Mouse (Mus musculus) stomach, embryonic 14.5 days (tissue): Measurements from ENCODE around the gene Ddi2. TPM values are rescaled to one million over a fixed set of nuclear protein-coding genes. Genes with fewer than 3 reads are reported as not detected.

Experiments
- ATAC-seq: fragments of 200-750 bp; cut with Nextera tagmentation; 2 replicates; pipeline ENCODE4 v1.8.0; 2017; ENCODE audit warnings: low read depth, moderate TSS enrichment; ENCODE audit not compliant: insufficient number of reproducible peaks, insufficient read depth, low FRiP score
- H3K27ac ChIP-seq: fragments of 300-500 bp; sonication (generic); 2 replicates; pipeline ENCODE4 v1.5.1; 2014; ENCODE audit warnings: mild to moderate bottlenecking, low read length, moderate library complexity, mixed read lengths
- H3K27me3 ChIP-seq: fragments of 300-500 bp; sonication (generic); 2 replicates; pipeline ENCODE4 v1.6.1; 2014; ENCODE audit warnings: low read length, control low read depth, mixed read lengths; ENCODE audit not compliant: control insufficient read depth, insufficient read depth
- H3K36me3 ChIP-seq: fragments of 300-500 bp; sonication (generic); 2 replicates; pipeline ENCODE4 v1.6.1; 2014; ENCODE audit warnings: mild to moderate bottlenecking, control low read depth, low read length, moderate library complexity, mixed read lengths; ENCODE audit not compliant: control insufficient read depth, insufficient read depth
- H3K4me1 ChIP-seq: fragments of 300-500 bp; sonication (generic); 2 replicates; pipeline ENCODE4 v1.6.1; 2014; ENCODE audit warnings: low read length, control low read depth, mixed read lengths; ENCODE audit not compliant: control insufficient read depth, insufficient read depth
- H3K4me2 ChIP-seq: fragments of 300-500 bp; sonication (generic); replicated peaks from 2 replicates; pipeline ENCODE4 v1.6.1; 2014; ENCODE audit warnings: low read depth, low read length, control low read depth
- H3K4me3 ChIP-seq: fragments of 300-500 bp; sonication (generic); 2 replicates; pipeline ENCODE4 v1.5.1; 2014; ENCODE audit warnings: low read depth, low read length, control low read depth
- H3K9ac ChIP-seq: fragments of 300-500 bp; sonication (generic); replicated peaks from 2 replicates; pipeline ENCODE4 v1.6.1; 2014; ENCODE audit warnings: low read depth, mild to moderate bottlenecking, control low read depth, low read length, moderate library complexity, mixed read lengths
- H3K9me3 ChIP-seq: fragments of 300-500 bp; sonication (generic); 2 replicates; pipeline ENCODE4 v1.6.1; 2016; ENCODE audit warnings: low read depth, low read length, control low read depth; ENCODE audit not compliant: control insufficient read depth
- WGBS: fragments of 180-500 bp; shearing (Covaris S2); extraction: QIAGEN DNeasy Blood & Tissue Kit; methylation state at CpG from one replicate; pipeline ENCODE4 v1.1.7; 2014; 5-methylcytosine and 5-hydroxymethylcytosine counted together
- polyA plus RNA-seq: library from polyadenylated mRNA; unstranded; fragments of >200 nt; fragmentation: Nextera tagmentation; extraction: Ambion mirVana; gene quantifications from 2 replicates; pipeline ENCODE4 v1.2.1, GENCODE M21; 2014

Ddi2 gene
- polyA plus RNA-seq, 1 experiment from 2014 or later, result 19.6 TPM

DNA sequence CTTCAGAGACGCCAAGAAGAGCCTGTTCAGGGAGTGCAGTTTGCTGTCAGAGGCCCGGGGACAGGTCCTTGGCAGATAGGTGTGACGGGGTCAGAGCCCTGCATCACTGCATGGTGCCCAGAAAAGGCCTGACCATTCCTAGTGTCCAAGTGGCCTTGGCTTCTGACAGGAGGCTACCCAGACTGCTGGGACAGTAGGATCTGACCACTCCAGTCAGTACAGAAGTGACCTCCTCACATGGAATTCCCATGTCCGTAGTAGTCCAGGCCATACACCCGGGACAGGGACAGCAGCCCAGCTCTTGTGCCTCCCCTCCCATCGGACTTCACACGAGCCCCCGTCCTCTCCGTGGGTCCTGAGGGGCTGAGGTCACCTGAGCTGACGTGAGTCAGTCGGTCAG, 93.2 kb downstream of the Ddi2 start:
- Histone ChIP-seq H3K4me3 (no peak overlapping the region), H3K4me1 (no peaks in the 10 kb centered on the region), H3K9me3 (no peaks in the 10 kb centered on the region), H3K9ac (no peak overlapping the region), H3K27ac (no peak overlapping the region), H3K27me3 (no peaks in the 10 kb centered on the region), H3K4me2 (no peak overlapping the region), H3K36me3 (peaks cover 75% of the 10 kb centered on the region)
- ATAC-seq, result no peak
- 90% methylated on average over 11 of the region's 11 CpGs for WGBS

DNA sequence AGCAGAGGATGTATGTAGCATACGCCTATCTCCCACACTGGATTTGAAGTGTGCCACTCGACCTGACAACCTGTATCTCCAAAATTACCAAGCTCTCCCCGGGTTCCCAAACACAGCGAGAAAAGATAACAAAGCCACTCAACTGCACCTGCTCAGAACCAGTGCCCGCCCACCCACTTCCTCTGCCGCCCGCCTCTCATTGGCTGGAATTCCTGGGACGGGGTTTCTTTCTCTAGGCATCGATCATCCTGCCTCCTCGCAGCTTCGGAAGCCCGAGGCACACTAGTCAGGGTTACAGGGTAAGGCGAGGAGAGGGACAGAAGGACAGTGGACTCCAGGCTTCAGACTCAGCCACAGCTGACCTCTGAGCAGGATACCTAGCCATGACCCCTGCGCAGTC, 94.6 kb downstream of the Ddi2 start:
- Histone ChIP-seq H3K36me3 (peaks cover 67% of the 10 kb centered on the region), H3K9ac (no peak overlapping the region), H3K4me2 (no peak overlapping the region), H3K4me1 (no peaks in the 10 kb centered on the region), H3K4me3 (no peak overlapping the region), H3K27me3 (no peaks in the 10 kb centered on the region), H3K9me3 (no peaks in the 10 kb centered on the region), H3K27ac (no peak overlapping the region)
- ATAC-seq, result no peak
- WGBS, result 75% methylated on average over 14 of the region's 14 CpGs

Other genes with a start within 250 kb of the Ddi2 start
- 16.2 and 16.9 TPM in 2 replicates for gene Spen, start 184.8 kb downstream of the Ddi2 start, polyA plus RNA-seq
- 94.9 and 98.0 TPM in 2 replicates for gene Fblim1, start 117.3 kb downstream of the Ddi2 start, polyA plus RNA-seq
- 0.29 and 0.32 TPM in 2 replicates for gene Tmem82, start 104.8 kb downstream of the Ddi2 start, polyA plus RNA-seq
- not detected in 2 replicates for gene Slc25a34, start 99.6 kb downstream of the Ddi2 start, polyA plus RNA-seq
- 4.6 TPM in 2 replicates for gene Plekhm2, start 58.5 kb downstream of the Ddi2 start, polyA plus RNA-seq
- gene Rsc1a1, start 37.8 kb downstream of the Ddi2 start, polyA plus RNA-seq, result 0.51 TPM in 1 of 2 replicates, not detected in the other
- gene Agmat, start 23.3 kb upstream of the Ddi2 start, polyA plus RNA-seq, result not detected in 2 replicates
- gene Dnajc16, start 67.5 kb upstream of the Ddi2 start, polyA plus RNA-seq, result 3.7 and 5.0 TPM in 2 replicates
- 18.0 and 19.3 TPM in 2 replicates for gene Casp9, start 70.2 kb upstream of the Ddi2 start, polyA plus RNA-seq
- 0.73 TPM in 1 of 2 replicates, not detected in the other for gene Cela2a, start 102.7 kb upstream of the Ddi2 start, polyA plus RNA-seq
- gene Ctrc, start 122.9 kb upstream of the Ddi2 start, polyA plus RNA-seq, result not detected in 2 replicates
- 58.8 and 65.0 TPM in 2 replicates for gene Efhd2, start 151.5 kb upstream of the Ddi2 start, polyA plus RNA-seq